Mouse (Mus musculus) macrophage (primary cell): ENCODE results near the gene Nfia. TPM values are rescaled to one million over a fixed set of nuclear protein-coding genes. Genes with fewer than 3 reads are reported as not detected.

Experiments
- H3K27ac ChIP-seq: fragments of 350-480 bp; formaldehyde crosslinking; 2 replicates; pipeline ENCODE4 v1.9.0; 2021
- H3K36me3 ChIP-seq: fragments of 350-480 bp; formaldehyde crosslinking; 2 replicates; pipeline ENCODE4 v1.9.0; 2021; ENCODE audit errors: inconsistent target
- H3K4me3 ChIP-seq: fragments of 350-480 bp; formaldehyde crosslinking; 2 replicates; pipeline ENCODE4 v1.9.0; 2021; ENCODE audit errors: inconsistent target
- H3K79me2 ChIP-seq: fragments of 350-480 bp; formaldehyde crosslinking; 2 replicates; pipeline ENCODE4 v1.9.0; 2021; ENCODE audit errors: inconsistent target
- WGBS: methylation state at CpG from one replicate; pipeline ENCODE4 v1.1.7; 2026; ENCODE audit warnings: inconsistent platforms; ENCODE audit not compliant: missing documents; 5-methylcytosine and 5-hydroxymethylcytosine counted together
- polyA plus RNA-seq: library from polyadenylated mRNA; stranded (reverse); fragments of 250-400 nt; gene quantifications from 3 replicates; pipeline ENCODE4 v1.2.4, GENCODE M21; 2018; ENCODE audit warnings: inconsistent platforms

The Nfia gene
- polyA plus RNA-seq, 1 experiment from 2014 or later: 2.4 TPM

- Histone ChIP-seq H3K4me3 (no peak overlapping the region), H3K27ac (no peak overlapping the region), H3K79me2 (no peaks in the 10 kb centered on the region), H3K36me3 (no peaks in the 10 kb centered on the region)
- 44% methylated on average over 4 of the region's 4 CpGs for WGBS
These were observed 2.0 kb downstream of the Nfia start for GRCm38 (mm10) chr4:97774446-97774950.

GRCm38 (mm10) chr4:97775059-97775458 is 2.5 kb downstream of the Nfia start:
- Histone ChIP-seq H3K27ac (no peak overlapping the region), H3K4me3 (peak overlapping the region; percentile 3), H3K36me3 (no peaks in the 10 kb centered on the region), H3K79me2 (no peaks in the 10 kb centered on the region)
- WGBS: 2% methylated on average over 13 of the region's 13 CpGs

GRCm38 (mm10) chr4:97775494-97776265 is 3.1 kb downstream of the Nfia start:
- H3K27ac ChIP-seq: no peak overlapping the region
- WGBS: 6% methylated on average over 20 of the region's 20 CpGs
- no peaks in the 10 kb centered on the region for H3K36me3 ChIP-seq
- no peaks in the 10 kb centered on the region for H3K79me2 ChIP-seq
- peak overlapping the region; percentile 3 for H3K4me3 ChIP-seq

- WGBS: 5% methylated on average over 10 of the region's 10 CpGs
- Histone ChIP-seq H3K36me3 (no peaks in the 10 kb centered on the region), H3K79me2 (no peaks in the 10 kb centered on the region), H3K27ac (no peak overlapping the region), H3K4me3 (peak overlapping the region; percentile 14; the same call in 1 of the 2 replicates)
These were observed 4.0 kb downstream of the Nfia start for GRCm38 (mm10) chr4:97776388-97777080.

- Histone ChIP-seq H3K27ac (no peak overlapping the region), H3K36me3 (no peaks in the 10 kb centered on the region), H3K79me2 (no peaks in the 10 kb centered on the region), H3K4me3 (peak overlapping the region; percentile 36)
- under 1% methylated on average over 28 of the region's 77 CpGs for WGBS
These were observed 4.7 kb downstream of the Nfia start for GRCm38 (mm10) chr4:97777081-97777705.

- under 1% methylated on average over 30 of the region's 37 CpGs for WGBS
- Histone ChIP-seq H3K79me2 (no peaks in the 10 kb centered on the region), H3K4me3 (peak within 1 kb of the TSS; percentile 36), H3K27ac (no peak within 1 kb of the TSS), H3K36me3 (no peaks in the 10 kb centered on the region)
These were observed 5.2 kb downstream of the Nfia start, which contains the start of gene E130114P18Rik for GRCm38 (mm10) chr4:97777706-97778176. E130114P18Rik (minus strand) TSS chr4:97778078.

- Histone ChIP-seq H3K79me2 (no peaks in the 10 kb centered on the region), H3K27ac (no peak overlapping the region), H3K36me3 (no peaks in the 10 kb centered on the region), H3K4me3 (peak overlapping the region; percentile 36; the same call in 1 of the 2 replicates)
- 2% methylated on average over 78 of the region's 94 CpGs for WGBS
These were observed 5.9 kb downstream of the Nfia start for GRCm38 (mm10) chr4:97778211-97779002.

GRCm38 (mm10) chr4:97779003-97779930 is 6.7 kb downstream of the Nfia start:
- H3K79me2 ChIP-seq: no peaks in the 10 kb centered on the region
- H3K36me3 ChIP-seq: no peaks in the 10 kb centered on the region
- WGBS: 83% methylated on average over 18 of the region's 18 CpGs
- H3K4me3 ChIP-seq: no peak overlapping the region
- H3K27ac ChIP-seq: no peak overlapping the region

- no peaks in the 10 kb centered on the region for H3K36me3 ChIP-seq
- H3K27ac ChIP-seq: no peak overlapping the region
- no peak overlapping the region for H3K4me3 ChIP-seq
- no peaks in the 10 kb centered on the region for H3K79me2 ChIP-seq
- WGBS: 98% methylated on average over 7 of the region's 7 CpGs
These were observed 7.5 kb downstream of the Nfia start for GRCm38 (mm10) chr4:97780024-97780423.

GRCm38 (mm10) chr4:97780666-97781435 is 8.3 kb downstream of the Nfia start:
- no peaks in the 10 kb centered on the region for H3K79me2 ChIP-seq
- no peaks in the 10 kb centered on the region for H3K36me3 ChIP-seq
- no peak overlapping the region for H3K4me3 ChIP-seq
- 94% methylated on average over 7 of the region's 7 CpGs for WGBS
- no peak overlapping the region for H3K27ac ChIP-seq

GRCm38 (mm10) chr4:97782069-97782468 is 9.5 kb downstream of the Nfia start:
- WGBS: 100% methylated on average over 2 of the region's 3 CpGs
- Histone ChIP-seq H3K79me2 (no peaks in the 10 kb centered on the region), H3K36me3 (no peaks in the 10 kb centered on the region)

GRCm38 (mm10) chr4:97782497-97782896 is 10.0 kb downstream of the Nfia start:
- Histone ChIP-seq H3K36me3 (no peaks in the 10 kb centered on the region), H3K27ac (no peak overlapping the region), H3K4me3 (no peak overlapping the region), H3K79me2 (no peaks in the 10 kb centered on the region)
- 91% methylated on average over 6 of the region's 6 CpGs for WGBS

More at GRCm38 (mm10) chr4:97782069-97782468, 9.5 kb downstream of the Nfia start:
- H3K27ac ChIP-seq: no peak overlapping the region
- no peak overlapping the region for H3K4me3 ChIP-seq
